9 mouse cellular contexts compared by ENCODE assay signal in the genomic region with DNA sequence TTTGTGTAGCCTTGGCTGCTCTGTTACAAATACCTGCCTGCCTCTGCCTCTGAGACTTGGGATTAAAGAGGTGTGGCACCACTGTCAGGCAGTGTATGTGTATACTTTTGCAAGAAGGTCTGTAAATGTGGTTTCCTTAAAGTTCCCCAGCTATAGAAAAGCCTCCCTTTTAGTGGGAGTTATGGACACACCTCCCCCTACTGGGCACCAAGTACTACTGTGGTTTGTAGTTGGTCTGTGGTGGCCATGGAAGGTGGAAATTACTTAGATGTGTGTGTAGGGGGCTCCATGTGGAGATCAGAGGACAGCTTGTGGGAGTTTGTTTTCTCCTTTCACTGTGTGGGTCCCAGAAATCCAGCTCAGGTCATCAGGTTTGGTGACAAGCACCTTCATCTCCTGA. TPM values are rescaled to one million over a fixed set of nuclear protein-coding genes. Genes with fewer than 3 reads are reported as not detected.
DNase-seq lines count a peak whose midpoint lies in the region; ATAC-seq and TF ChIP-seq lines count a peak whose summit lies in the region.
"Had no signal": no experiment of that assay in that cellular context is flagged by ENCODE, and none has a peak within 500 bp of the region (broad histone marks: within the 10 kb centered on the region; RNA-seq: fewer than 3 reads in every experiment).

No protein-coding gene starts in this region.

- peaks cover 12% of the 10 kb centered on the region for H3K9me3 ChIP-seq in E14TG2a.4 (ENCODE audit: low read length)
- H3K9me3 ChIP-seq: neural tube, embryonic 13.5 days had no signal

- peak; percentile 68 for ATAC-seq in cerebellum, adult (ENCODE audit: insufficient number of reproducible peaks, low FRiP score, low TSS enrichment)

- peaks cover 55% of the 10 kb centered on the region for H3K27me3 ChIP-seq in E14TG2a.4 (ENCODE audit: insufficient read depth, low read length)

- H3K27ac ChIP-seq in layer of hippocampus, adult 2 months = no peak overlapping the region
- H3K27ac ChIP-seq: neural tube, embryonic 13.5 days had no signal

- TF ChIP-seq CTCF in layer of hippocampus, adult 2 months (conservative IDR thresholded peaks at IDR 0.05) = peak; percentile 68
- peak; percentile 35 for TF ChIP-seq CTCF in E14TG2a.4 (conservative IDR thresholded peaks at IDR 0.05; ENCODE audit: low read length)

- no peaks in the 10 kb centered on the region for H3K36me3 ChIP-seq in E14TG2a.4 (ENCODE audit: insufficient read depth, low read length)
- H3K36me3 ChIP-seq: neural tube, embryonic 13.5 days had no signal

- DNase-seq in cerebellum, postnatal 4 days (ENCODE audit: low spot score in 2 of 2) = no peak
- DNase-seq in layer of hippocampus, adult 2 months (ENCODE audit: low spot score in 2 of 2) = no peak
- DNase-seq in layer of hippocampus, postnatal 36 days = no peak
- DNase-seq in induced T-regulatory cell, adult 2 months (ENCODE audit: low read depth) = peak; percentile 3
- DNase-seq in layer of hippocampus, adult 8-10 months (ENCODE audit: low spot score in 2 of 2) = no peak
- DNase-seq in urinary bladder, adult 2 months (ENCODE audit: low spot score) = no peak

- peaks cover 29% of the 10 kb centered on the region for H3K4me1 ChIP-seq in E14TG2a.4 (replicated peaks; ENCODE audit: low read depth, low read length)

- H3K4me3 ChIP-seq in layer of hippocampus, adult 2 months = no peak overlapping the region
- H3K4me3 ChIP-seq in E14TG2a.4 (replicated peaks; ENCODE audit: low read length) = no peak overlapping the region
- H3K4me3 ChIP-seq: neural tube, embryonic 13.5 days had no signal

RNA-seq across cellular contexts. Expression of a gene that starts 41.7 kb away (rescaled TPM):
- total RNA-seq in layer of hippocampus, adult 2 months (2021) = 100 to 1,000 TPM; 321 to 333 TPM
- 100 to 1,000 TPM; 266 to 349 TPM for total RNA-seq in layer of hippocampus, postnatal 36 days (2021)
- total RNA-seq in layer of hippocampus, adult 8-10 months (2022) = 100 to 1,000 TPM; 242 to 353 (median 293) TPM
- 71.0 and 82.0 TPM in 2 replicates for polyA plus RNA-seq in urinary bladder, adult 2 months (2012; rRNA removed)
